Mouse (Mus musculus): ENCODE results near the gene Nxpe3.

Gene Nxpe3

GRCm38 (mm10) chr16:55811792-55812191, 83.3 kb downstream of the Nxpe3 start:
- no peak for DNase-seq (ENCODE audit: low spot score in 2 of 2)

- no peak for DNase-seq (ENCODE audit: low spot score in 2 of 2)
These were observed 85.1 kb downstream of the Nxpe3 start for GRCm38 (mm10) chr16:55809779-55810514.

- DNase-seq (ENCODE audit: low spot score in 2 of 2): no peak
These were observed 85.7 kb downstream of the Nxpe3 start for GRCm38 (mm10) chr16:55809345-55809744.

GRCm38 (mm10) chr16:55807505-55807932, 87.6 kb downstream of the Nxpe3 start:
- no peak for DNase-seq (ENCODE audit: low spot score in 2 of 2)

GRCm38 (mm10) chr16:55804799-55805198, 90.3 kb downstream of the Nxpe3 start:
- DNase-seq (ENCODE audit: low spot score in 2 of 2): no peak

GRCm38 (mm10) chr16:55801629-55802028, 93.5 kb downstream of the Nxpe3 start:
- no peak for DNase-seq (ENCODE audit: low spot score in 2 of 2)

- no peak for DNase-seq (ENCODE audit: low spot score in 2 of 2)
These were observed 96.2 kb downstream of the Nxpe3 start for GRCm38 (mm10) chr16:55798845-55799244.

- no peak for DNase-seq (ENCODE audit: low spot score in 2 of 2)
These were observed 104.8 kb downstream of the Nxpe3 start for GRCm38 (mm10) chr16:55790326-55790725.
